ENCODE assay signal across 12 mouse cellular contexts in the genomic region with DNA sequence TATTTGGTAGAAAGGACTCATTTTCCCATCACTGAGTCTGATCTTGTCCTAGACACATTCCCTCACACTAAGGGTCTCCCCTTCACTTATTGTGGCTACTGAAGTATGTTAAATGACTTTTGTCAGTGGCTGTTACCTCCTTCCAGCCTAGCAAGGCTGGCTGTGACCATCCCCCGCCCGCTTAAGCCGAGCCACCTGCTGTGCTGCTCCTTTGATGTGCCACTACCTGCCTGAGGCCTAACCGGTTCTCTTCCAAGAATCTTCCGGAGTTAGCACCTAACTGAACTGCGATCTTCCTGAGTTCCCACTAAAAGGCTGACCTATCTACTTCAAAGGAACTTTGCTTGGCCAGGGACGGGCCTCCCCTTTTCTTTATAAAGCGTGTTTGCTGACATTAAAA. TPM values are rescaled to one million over a fixed set of nuclear protein-coding genes. Genes with fewer than 3 reads are reported as not detected.
"Had no signal": no experiment of that assay in that cellular context is flagged by ENCODE, and none has a peak within 500 bp of the region (broad histone marks: within the 10 kb centered on the region; RNA-seq: fewer than 3 reads in every experiment).

No protein-coding gene starts in this region.

RNA-seq across cellular contexts. Expression of gene Gpr83, which starts 16.6 kb away (rescaled TPM):
- polyA plus RNA-seq: liver, adult 2 months; urinary bladder, adult 2 months had no signal

RNA-seq across cellular contexts. Expression of gene Izumo1r, which starts 27.2 kb away (rescaled TPM):
- polyA plus RNA-seq: limb, embryonic 11.5 days; liver, embryonic 13.5 days; liver, embryonic 16.5 days; midbrain, embryonic 11.5 days; midbrain, embryonic 14.5 days; midbrain, postnatal 0 days; neural tube, embryonic 11.5 days; neural tube, embryonic 14.5 days; stomach, embryonic 16.5 days; testis, adult 2 months had no signal
